Mouse (Mus musculus): ENCODE results near the gene Fgf22. TPM values are rescaled to one million over a fixed set of nuclear protein-coding genes. Genes with fewer than 3 reads are reported as not detected.

Fgf22 gene
- polyA plus RNA-seq, 1 experiment, result 1.0 TPM

- H3K4me1 ChIP-seq (ENCODE audit: control insufficient read depth, insufficient read depth, low read length), result peaks cover 2% of the 10 kb centered on the region
- peak within 1 kb of the TSS; percentile 91 for H3K9ac ChIP-seq (ENCODE audit: low read depth, poor library complexity, severe bottlenecking)
- peak within 1 kb of the TSS; percentile 88 for H3K4me3 ChIP-seq (ENCODE audit: low read depth, low read length)
- TF ChIP-seq CTCF (IDR thresholded peaks at IDR 0.05; ENCODE audit: low read depth, low read length) (peak; percentile 78), POLR2A (IDR thresholded peaks at IDR 0.05; ENCODE audit: insufficient read depth, low read length) (no peak), EP300 (IDR thresholded peaks at IDR 0.05; ENCODE audit: insufficient read depth, low read depth, low read length) (0 out of 2 replicates have a peak, but pooled peaks have one; percentile 39)
- no peak within 1 kb of the TSS for H3K27ac ChIP-seq (ENCODE audit: insufficient read depth, low read length)
- H3K27me3 ChIP-seq (ENCODE audit: control insufficient read depth, insufficient read depth, low read length, poor library complexity, severe bottlenecking), result no peaks in the 10 kb centered on the region
- no peaks in the 10 kb centered on the region for H3K36me3 ChIP-seq (ENCODE audit: control insufficient read depth, insufficient read depth, low read length, poor library complexity, severe bottlenecking)
- H3K9me3 ChIP-seq (replicated peaks; ENCODE audit: control insufficient read depth, insufficient read depth, low read length, poor library complexity, severe bottlenecking), result no peaks in the 10 kb centered on the region
These were observed 38.3 kb downstream of the Fgf22 start, which contains the start of gene Palm for GRCm38 (mm10) chr10:79793051-79793737. Palm (plus strand) TSS chr10:79793572.

DNA sequence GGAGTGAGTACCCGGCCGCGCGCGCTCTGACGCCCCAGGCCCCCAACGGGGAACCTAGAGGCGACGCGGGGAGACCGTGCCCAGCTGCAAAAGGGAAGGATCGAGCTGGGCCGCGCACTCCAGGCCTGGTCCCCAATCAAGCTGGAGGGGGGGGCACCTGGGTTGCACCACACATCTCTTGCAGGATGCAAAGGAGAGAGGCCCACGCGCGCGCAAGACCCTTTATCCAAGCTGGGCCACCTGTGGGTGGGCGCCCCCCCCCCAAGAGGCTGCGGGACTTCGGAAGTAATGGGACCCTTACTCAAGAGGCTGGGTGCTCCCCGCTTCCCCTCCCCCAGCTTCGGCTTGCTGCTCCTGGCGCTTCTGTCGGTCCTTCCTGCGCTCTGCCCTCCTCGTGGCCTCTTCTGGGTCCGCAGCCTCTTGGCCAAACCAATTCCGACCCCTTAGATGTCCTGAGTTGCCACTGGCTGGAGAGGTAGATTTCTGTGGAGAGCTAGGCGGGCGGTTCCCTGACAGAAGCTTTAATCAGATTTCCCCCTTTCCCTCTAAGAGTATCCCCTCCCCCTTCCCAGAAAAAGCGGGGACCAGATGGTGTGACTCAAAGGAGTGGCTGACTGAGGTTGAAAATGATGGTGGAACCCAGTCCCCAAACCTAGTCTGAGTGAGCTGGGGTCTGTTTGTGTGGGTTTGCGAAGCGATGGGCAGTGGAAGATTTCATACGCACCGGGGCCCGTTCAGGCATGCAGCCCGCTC is 39.0 kb downstream of the Fgf22 start:
- H3K4me3 ChIP-seq (ENCODE audit: low read depth, low read length), result peak overlapping the region; percentile 88
- H3K4me1 ChIP-seq (ENCODE audit: control insufficient read depth, insufficient read depth, low read length), result peaks cover 3% of the 10 kb centered on the region
- peak overlapping the region; percentile 91 for H3K9ac ChIP-seq (ENCODE audit: low read depth, poor library complexity, severe bottlenecking)
- no peaks in the 10 kb centered on the region for H3K27me3 ChIP-seq (ENCODE audit: control insufficient read depth, insufficient read depth, low read length, poor library complexity, severe bottlenecking)
- no peak overlapping the region for H3K27ac ChIP-seq (ENCODE audit: insufficient read depth, low read length)
- no peaks in the 10 kb centered on the region for H3K36me3 ChIP-seq (ENCODE audit: control insufficient read depth, insufficient read depth, low read length, poor library complexity, severe bottlenecking)
- H3K9me3 ChIP-seq (replicated peaks; ENCODE audit: control insufficient read depth, insufficient read depth, low read length, poor library complexity, severe bottlenecking), result no peaks in the 10 kb centered on the region
- no peak for TF ChIP-seq POLR2A (IDR thresholded peaks at IDR 0.05; ENCODE audit: insufficient read depth, low read length)
- no peak for TF ChIP-seq CTCF (IDR thresholded peaks at IDR 0.05; ENCODE audit: low read depth, low read length)
- TF ChIP-seq EP300 (IDR thresholded peaks at IDR 0.05; ENCODE audit: insufficient read depth, low read depth, low read length), result no peak

DNA sequence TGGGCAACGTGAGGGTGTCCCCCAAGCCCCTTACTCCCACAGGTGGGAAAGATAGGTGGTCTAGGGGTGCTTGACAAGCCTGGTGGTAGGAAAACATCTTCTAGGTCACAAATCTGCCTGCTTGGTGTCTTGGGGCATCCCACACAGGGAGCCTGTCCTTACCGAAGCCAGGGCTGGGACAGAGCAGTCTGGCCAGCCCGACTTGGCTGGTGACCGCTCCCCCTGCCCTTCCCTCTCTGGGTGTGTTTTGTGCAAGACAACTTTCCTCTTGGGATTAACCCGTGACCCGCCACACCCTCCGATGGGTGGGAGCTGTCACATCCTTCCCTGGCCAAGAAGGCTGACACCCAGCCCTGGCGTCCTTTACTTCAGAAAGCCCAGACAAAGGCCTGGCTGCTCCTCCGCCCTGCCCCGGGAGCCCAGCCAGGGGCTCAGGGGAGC is 39.6 kb downstream of the Fgf22 start:
- Histone ChIP-seq H3K27ac (ENCODE audit: insufficient read depth, low read length) (no peak overlapping the region), H3K9me3 (replicated peaks; ENCODE audit: control insufficient read depth, insufficient read depth, low read length, poor library complexity, severe bottlenecking) (no peaks in the 10 kb centered on the region), H3K9ac (ENCODE audit: low read depth, poor library complexity, severe bottlenecking) (peak overlapping the region; percentile 91), H3K4me3 (ENCODE audit: low read depth, low read length) (peak overlapping the region; percentile 88), H3K36me3 (ENCODE audit: control insufficient read depth, insufficient read depth, low read length, poor library complexity, severe bottlenecking) (no peaks in the 10 kb centered on the region), H3K27me3 (ENCODE audit: control insufficient read depth, insufficient read depth, low read length, poor library complexity, severe bottlenecking) (no peaks in the 10 kb centered on the region), H3K4me1 (ENCODE audit: control insufficient read depth, insufficient read depth, low read length) (peaks cover 3% of the 10 kb centered on the region)
- TF ChIP-seq POLR2A (IDR thresholded peaks at IDR 0.05; ENCODE audit: insufficient read depth, low read length), result no peak

DNA sequence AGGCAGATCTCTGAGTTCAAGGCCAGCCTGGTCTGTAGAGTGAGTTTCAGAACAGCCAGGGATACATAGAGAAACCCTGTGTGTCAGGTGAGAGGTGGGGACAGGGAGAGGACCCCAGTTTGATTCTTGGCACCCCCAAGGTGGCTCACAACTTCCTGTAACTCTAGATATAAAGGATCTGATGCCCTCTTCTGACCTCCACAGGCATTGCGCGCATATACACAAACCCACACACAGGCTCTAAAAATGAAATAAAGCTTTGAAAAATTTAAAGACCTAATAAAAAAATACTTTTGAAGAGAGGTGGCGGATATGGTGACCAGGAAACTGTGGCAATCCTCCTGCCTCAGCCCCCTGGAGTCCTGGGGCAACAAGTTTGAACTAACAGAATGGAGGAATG is 41.0 kb downstream of the Fgf22 start:
- no peak for TF ChIP-seq POLR2A (IDR thresholded peaks at IDR 0.05; ENCODE audit: insufficient read depth, low read length)
- Histone ChIP-seq H3K9ac (ENCODE audit: low read depth, poor library complexity, severe bottlenecking) (no peak overlapping the region), H3K4me3 (ENCODE audit: low read depth, low read length) (no peak overlapping the region), H3K27ac (ENCODE audit: insufficient read depth, low read length) (no peak overlapping the region), H3K9me3 (replicated peaks; ENCODE audit: control insufficient read depth, insufficient read depth, low read length, poor library complexity, severe bottlenecking) (no peaks in the 10 kb centered on the region), H3K4me1 (ENCODE audit: control insufficient read depth, insufficient read depth, low read length) (peaks cover 3% of the 10 kb centered on the region), H3K36me3 (ENCODE audit: control insufficient read depth, insufficient read depth, low read length, poor library complexity, severe bottlenecking) (no peaks in the 10 kb centered on the region), H3K27me3 (ENCODE audit: control insufficient read depth, insufficient read depth, low read length, poor library complexity, severe bottlenecking) (no peaks in the 10 kb centered on the region)

DNA sequence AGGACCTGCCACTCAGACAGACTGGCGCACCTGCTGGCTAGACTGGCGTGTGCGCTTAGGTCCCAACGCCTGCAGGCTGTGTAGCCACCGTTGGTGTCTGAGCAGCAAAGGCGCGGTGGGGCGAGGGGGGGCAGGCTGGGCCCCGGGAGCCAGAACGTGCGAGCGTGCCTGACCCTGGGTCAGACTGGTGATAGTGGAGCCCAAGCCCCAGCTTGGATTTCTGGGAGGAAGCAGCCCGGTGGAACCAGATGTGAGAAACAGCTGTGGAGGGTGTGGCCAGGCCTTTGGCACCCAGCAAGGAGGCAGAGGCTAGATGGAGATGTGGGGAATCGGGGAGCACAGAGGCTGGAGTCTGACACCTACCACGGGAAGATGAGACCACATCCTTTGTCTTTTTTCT is 42.5 kb downstream of the Fgf22 start:
- H3K9ac ChIP-seq (ENCODE audit: low read depth, poor library complexity, severe bottlenecking), result no peak overlapping the region
- no peaks in the 10 kb centered on the region for H3K9me3 ChIP-seq (replicated peaks; ENCODE audit: control insufficient read depth, insufficient read depth, low read length, poor library complexity, severe bottlenecking)
- H3K4me1 ChIP-seq (ENCODE audit: control insufficient read depth, insufficient read depth, low read length), result peaks cover 3% of the 10 kb centered on the region
- no peaks in the 10 kb centered on the region for H3K36me3 ChIP-seq (ENCODE audit: control insufficient read depth, insufficient read depth, low read length, poor library complexity, severe bottlenecking)
- TF ChIP-seq CTCF (IDR thresholded peaks at IDR 0.05; ENCODE audit: low read depth, low read length) (no peak), EP300 (IDR thresholded peaks at IDR 0.05; ENCODE audit: insufficient read depth, low read depth, low read length) (0 out of 2 replicates have a peak, but pooled peaks have one; percentile 53)
- H3K27me3 ChIP-seq (ENCODE audit: control insufficient read depth, insufficient read depth, low read length, poor library complexity, severe bottlenecking), result no peaks in the 10 kb centered on the region
- no peak overlapping the region for H3K4me3 ChIP-seq (ENCODE audit: low read depth, low read length)
- H3K27ac ChIP-seq (ENCODE audit: insufficient read depth, low read length), result no peak overlapping the region

GRCm38 (mm10) chr10:79798289-79798928 is 43.5 kb downstream of the Fgf22 start:
- Histone ChIP-seq H3K4me1 (ENCODE audit: control insufficient read depth, insufficient read depth, low read length) (peaks cover 7% of the 10 kb centered on the region), H3K4me3 (ENCODE audit: low read depth, low read length) (no peak overlapping the region), H3K9me3 (replicated peaks; ENCODE audit: control insufficient read depth, insufficient read depth, low read length, poor library complexity, severe bottlenecking) (no peaks in the 10 kb centered on the region), H3K27ac (ENCODE audit: insufficient read depth, low read length) (no peak overlapping the region), H3K36me3 (ENCODE audit: control insufficient read depth, insufficient read depth, low read length, poor library complexity, severe bottlenecking) (no peaks in the 10 kb centered on the region), H3K9ac (ENCODE audit: low read depth, poor library complexity, severe bottlenecking) (no peak overlapping the region), H3K27me3 (ENCODE audit: control insufficient read depth, insufficient read depth, low read length, poor library complexity, severe bottlenecking) (no peaks in the 10 kb centered on the region)
- TF ChIP-seq CTCF (IDR thresholded peaks at IDR 0.05; ENCODE audit: low read depth, low read length) (no peak), POLR2A (IDR thresholded peaks at IDR 0.05; ENCODE audit: insufficient read depth, low read length) (no peak)

All from ES-Bruce4 (cell line).